Mouse (Mus musculus): ENCODE results near the gene Zfp512b. TPM values are rescaled to one million over a fixed set of nuclear protein-coding genes. Genes with fewer than 3 reads are reported as not detected.

The Zfp512b gene
- total and polyA plus RNA-seq, 3 experiments = 13.2 to 20.6 (median 16.9) TPM

DNA sequence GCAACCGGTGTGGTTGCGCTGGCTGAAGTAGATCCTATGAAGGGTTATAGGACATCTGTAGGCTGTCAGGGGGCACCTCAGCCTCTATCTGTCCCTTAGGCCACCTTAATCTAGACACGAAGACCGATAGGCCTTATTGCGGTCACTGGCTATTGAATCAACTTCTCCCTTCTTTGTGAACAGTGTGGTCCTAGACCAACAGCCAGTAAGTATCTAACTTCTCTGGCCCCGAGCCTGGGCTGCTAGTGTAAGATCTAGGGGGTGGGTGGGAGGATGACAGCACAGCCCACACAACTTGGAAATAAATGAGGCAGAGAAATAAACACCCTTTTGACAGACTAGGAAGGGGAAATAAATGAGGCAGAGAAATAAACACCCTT lies 429 bp upstream of the Zfp512b start:
- 0 out of 2 replicates have a peak, but pooled peaks cover 6% of the 10 kb centered on the region for H3K4me1 ChIP-seq (ENCODE audit: control insufficient read depth, insufficient read depth, low read length)
- WGBS = 3% methylated on average over 6 of the region's 6 CpGs
- H3K9ac ChIP-seq (ENCODE audit: low read depth, low read length) = peak overlapping the region; percentile 96
- no peak for DNase-seq
- no peaks in the 10 kb centered on the region; the same call in 1 of the 2 replicates for H3K79me2 ChIP-seq (replicated peaks; ENCODE audit: control insufficient read depth, insufficient read depth, low read length)
- H3K27ac ChIP-seq = peak overlapping the region; percentile 87
- H3K4me3 ChIP-seq = peak overlapping the region; percentile 95
- no peak for TF ChIP-seq POLR2A (IDR thresholded peaks at IDR 0.05; ENCODE audit: insufficient read depth, low read depth, low read length)
- H3K36me3 ChIP-seq (ENCODE audit: control insufficient read depth, insufficient read depth, low read length) = no peaks in the 10 kb centered on the region
- H3K27me3 ChIP-seq (ENCODE audit: control insufficient read depth, insufficient read depth, low read length) = no peaks in the 10 kb centered on the region
- intact Hi-C loops (cut with DNase I) = loop anchor here (10.0 kb wide), 1 partner anchor 438 kb away; the partner anchor contains the start of gene Eef1a2

DNA sequence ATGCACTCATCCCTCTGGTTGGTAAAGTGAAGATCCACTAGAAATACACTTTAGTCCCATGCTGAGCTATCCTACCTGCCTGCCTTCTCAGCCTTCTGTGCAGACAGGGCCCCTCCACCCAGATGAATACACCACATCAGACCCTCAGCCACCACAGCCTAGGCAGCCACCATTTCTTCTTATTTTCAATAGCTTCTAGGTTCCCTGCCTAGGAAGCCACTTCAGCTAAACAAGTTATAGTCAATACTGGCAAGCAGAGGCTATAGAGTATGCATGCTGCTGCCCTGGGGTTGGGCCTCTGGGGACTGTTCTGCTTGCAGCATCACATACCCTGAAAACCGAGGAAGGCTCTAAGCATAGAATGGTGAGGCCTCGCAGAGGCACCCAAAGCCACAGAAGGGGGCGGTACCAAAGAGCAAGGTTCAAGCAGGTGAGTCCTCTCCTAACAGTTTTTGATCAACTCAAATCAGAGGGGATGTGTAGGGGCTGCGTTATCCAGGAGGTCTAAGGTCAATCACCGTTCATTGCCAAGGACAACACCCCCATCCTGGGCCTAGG lies 996 bp downstream of the Zfp512b start, which contains the start of gene Prpf6:
Gene Prpf6 (plus strand): TSS at position 341 of the 558 bp plus-strand sequence.
- TF ChIP-seq EP300 (IDR thresholded peaks at IDR 0.05; ENCODE audit: insufficient read depth, low read depth, low read length) (no peak), POLR2A (IDR thresholded peaks at IDR 0.05; ENCODE audit: insufficient read depth, low read depth, low read length) (no peak), CTCF (IDR thresholded peaks at IDR 0.05) (no peak)
- Histone ChIP-seq H3K36me3 (ENCODE audit: control insufficient read depth, insufficient read depth, low read length) (no peaks in the 10 kb centered on the region), H3K27me3 (ENCODE audit: control insufficient read depth, insufficient read depth, low read length) (no peaks in the 10 kb centered on the region), H3K9ac (ENCODE audit: low read depth, low read length) (peak within 1 kb of the TSS; percentile 96), H3K4me3 (peak within 1 kb of the TSS; percentile 95), H3K79me2 (replicated peaks; ENCODE audit: control insufficient read depth, insufficient read depth, low read length) (no peaks in the 10 kb centered on the region; the same call in 1 of the 2 replicates), H3K4me1 (ENCODE audit: control insufficient read depth, insufficient read depth, low read length) (0 out of 2 replicates have a peak, but pooled peaks cover 6% of the 10 kb centered on the region), H3K27ac (peak within 1 kb of the TSS; percentile 87)
- peak in 1 of 2 experiments; percentile 18 for DNase-seq
- intact Hi-C loops (cut with DNase I) = loop anchor here (10.0 kb wide), 1 partner anchor 437 kb away; the partner anchor contains the start of gene Eef1a2
- 20% methylated on average over 5 of the region's 5 CpGs for WGBS

DNA sequence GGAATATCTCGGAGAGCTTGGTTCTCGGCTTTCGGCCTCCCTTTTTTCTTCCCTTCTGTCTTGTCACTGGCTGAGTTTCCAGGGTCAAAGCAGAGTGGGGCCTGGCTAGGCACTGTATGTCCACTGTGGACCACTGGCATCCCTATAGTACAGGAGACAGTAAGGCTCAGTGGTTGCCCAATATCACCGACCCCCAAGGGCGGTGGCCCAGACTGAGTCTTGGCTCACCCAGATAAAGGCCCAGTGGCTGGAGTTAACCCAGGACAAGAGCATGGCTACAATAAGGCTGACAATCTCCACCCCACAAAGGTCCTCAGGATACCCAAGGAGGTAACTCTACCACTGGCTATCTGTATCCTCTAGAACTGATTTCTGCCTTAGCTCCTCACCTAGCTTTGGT lies 2.1 kb downstream of the Zfp512b start:
- Histone ChIP-seq H3K4me1 (ENCODE audit: control insufficient read depth, insufficient read depth, low read length) (0 out of 2 replicates have a peak, but pooled peaks cover 6% of the 10 kb centered on the region), H3K4me3 (no peak overlapping the region), H3K9ac (ENCODE audit: low read depth, low read length) (no peak overlapping the region), H3K27me3 (ENCODE audit: control insufficient read depth, insufficient read depth, low read length) (no peaks in the 10 kb centered on the region), H3K27ac (no peak overlapping the region), H3K36me3 (ENCODE audit: control insufficient read depth, insufficient read depth, low read length) (no peaks in the 10 kb centered on the region), H3K79me2 (replicated peaks; ENCODE audit: control insufficient read depth, insufficient read depth, low read length) (no peaks in the 10 kb centered on the region; the same call in 1 of the 2 replicates)
- intact Hi-C loops (cut with DNase I) = loop anchor here (10.0 kb wide), 1 partner anchor 436 kb away; the partner anchor contains the start of gene Eef1a2
- 92% methylated on average over 5 of the region's 5 CpGs for WGBS
- no peak for DNase-seq
- TF ChIP-seq EP300 (IDR thresholded peaks at IDR 0.05; ENCODE audit: insufficient read depth, low read depth, low read length) (no peak), CTCF (IDR thresholded peaks at IDR 0.05) (no peak), POLR2A (IDR thresholded peaks at IDR 0.05; ENCODE audit: insufficient read depth, low read depth, low read length) (no peak)

DNA sequence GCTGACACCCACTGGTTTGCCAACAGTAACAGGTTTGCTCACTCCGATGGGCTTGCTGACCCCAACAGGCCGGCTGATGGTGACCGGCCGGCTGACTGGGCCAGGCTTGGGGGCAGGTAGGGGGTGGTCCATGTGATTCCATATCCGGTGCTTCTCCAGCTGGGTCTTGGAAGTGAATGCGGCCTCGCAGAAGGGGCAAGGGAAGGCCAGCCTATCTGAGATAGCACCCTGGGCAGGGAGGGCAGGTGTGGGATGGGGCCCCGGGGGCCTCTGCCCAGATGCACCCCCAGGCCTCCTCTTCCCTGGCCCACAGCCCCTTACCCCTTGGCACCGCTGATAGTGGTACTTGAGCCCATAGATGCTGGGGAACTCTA lies 2.9 kb downstream of the Zfp512b start:
- Histone ChIP-seq H3K4me3 (no peak overlapping the region), H3K9ac (ENCODE audit: low read depth, low read length) (no peak overlapping the region), H3K36me3 (ENCODE audit: control insufficient read depth, insufficient read depth, low read length) (no peaks in the 10 kb centered on the region), H3K4me1 (ENCODE audit: control insufficient read depth, insufficient read depth, low read length) (0 out of 2 replicates have a peak, but pooled peaks cover 6% of the 10 kb centered on the region), H3K27ac (no peak overlapping the region), H3K27me3 (ENCODE audit: control insufficient read depth, insufficient read depth, low read length) (no peaks in the 10 kb centered on the region), H3K79me2 (replicated peaks; ENCODE audit: control insufficient read depth, insufficient read depth, low read length) (no peaks in the 10 kb centered on the region; the same call in 1 of the 2 replicates)
- intact Hi-C loops (cut with DNase I) = loop anchor here (10.0 kb wide), 2 partner anchors 405 to 435 kb away; partner anchors contain the start of genes Eef1a2 and Ppdpf
- WGBS = 96% methylated on average over 9 of the region's 9 CpGs
- no peak for DNase-seq
- no peak for TF ChIP-seq CTCF (IDR thresholded peaks at IDR 0.05)
- TF ChIP-seq POLR2A (IDR thresholded peaks at IDR 0.05; ENCODE audit: insufficient read depth, low read depth, low read length) = no peak
- TF ChIP-seq EP300 (IDR thresholded peaks at IDR 0.05; ENCODE audit: insufficient read depth, low read depth, low read length) = no peak

DNA sequence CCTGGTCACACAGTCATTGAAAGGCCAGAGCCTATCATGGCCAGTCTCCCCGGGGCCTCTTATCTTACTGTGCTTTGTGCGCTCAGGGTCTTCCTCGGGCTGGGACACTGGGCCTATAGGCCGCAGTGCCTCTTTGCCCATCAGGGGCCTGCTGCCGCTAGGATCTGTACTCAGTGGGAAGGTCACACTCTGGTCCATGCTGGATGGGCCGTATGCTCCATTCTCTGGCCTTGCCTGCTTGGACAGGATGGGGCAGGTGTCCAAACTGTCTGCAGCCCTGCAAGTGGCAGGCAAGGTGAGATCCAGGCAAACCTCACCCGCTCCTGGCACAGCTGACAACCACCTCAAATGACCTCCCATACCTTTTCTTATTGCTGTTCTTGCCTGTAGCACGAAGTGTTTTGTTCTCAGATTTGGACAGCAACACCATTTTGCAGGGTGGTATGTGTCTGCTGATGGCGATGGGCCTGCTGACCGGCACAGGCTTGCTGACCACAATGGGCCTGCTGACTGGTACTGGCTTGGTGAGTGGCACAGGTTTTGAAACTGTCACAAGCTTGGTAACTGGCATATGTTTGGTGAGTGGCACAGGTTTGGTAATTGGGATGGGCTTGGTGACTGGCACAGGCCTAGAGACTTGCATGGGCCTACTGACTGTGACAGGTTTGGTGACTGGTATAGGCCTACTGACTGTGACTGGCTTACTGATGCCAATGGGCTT lies 3.4 kb downstream of the Zfp512b start:
- intact Hi-C loops (cut with DNase I) = loop anchor here (10.0 kb wide), 1 partner anchor 404 kb away; the partner anchor contains the start of gene Ppdpf
- H3K36me3 ChIP-seq (ENCODE audit: control insufficient read depth, insufficient read depth, low read length) = no peaks in the 10 kb centered on the region
- no peaks in the 10 kb centered on the region for H3K27me3 ChIP-seq (ENCODE audit: control insufficient read depth, insufficient read depth, low read length)
- peak in 1 of 2 experiments; percentile 14 for DNase-seq
- no peaks in the 10 kb centered on the region; the same call in 1 of the 2 replicates for H3K79me2 ChIP-seq (replicated peaks; ENCODE audit: control insufficient read depth, insufficient read depth, low read length)
- H3K4me1 ChIP-seq (ENCODE audit: control insufficient read depth, insufficient read depth, low read length) = 0 out of 2 replicates have a peak, but pooled peaks cover 6% of the 10 kb centered on the region
- no peak overlapping the region for H3K4me3 ChIP-seq
- WGBS = 77% methylated on average over 10 of the region's 10 CpGs
- no peak overlapping the region for H3K27ac ChIP-seq
- no peak for TF ChIP-seq EP300 (IDR thresholded peaks at IDR 0.05; ENCODE audit: insufficient read depth, low read depth, low read length)
- TF ChIP-seq POLR2A (IDR thresholded peaks at IDR 0.05; ENCODE audit: insufficient read depth, low read depth, low read length) = no peak
- TF ChIP-seq CTCF (IDR thresholded peaks at IDR 0.05) = no peak
- H3K9ac ChIP-seq (ENCODE audit: low read depth, low read length) = no peak overlapping the region
